Mouse (Mus musculus) gastrocnemius, postnatal 25 days (tissue): ENCODE measurements around the gene Alg9. TPM values are rescaled to one million over a fixed set of nuclear protein-coding genes. Genes with fewer than 3 reads are reported as not detected.

Source experiments
- DNase-seq: peaks from one replicate; pipeline ENCODE4 v3.0.0; 2022
- total RNA-seq, 2 experiments: library from RNA; stranded (reverse); gene quantifications; 1 replicate in 1 of 2; 2 replicates in 1 of 2; pipeline ENCODE4 v1.2.3; 2021

The Alg9 gene
- total RNA-seq, 2 experiments from 2014 or later, result 9.0 to 10.5 TPM

GRCm38 (mm10) chr9:50756711-50757110 is 18.1 kb upstream of the Alg9 start:
- no peak for DNase-seq

- DNase-seq, result no peak
Measured at GRCm38 (mm10) chr9:50761520-50762243, 13.1 kb upstream of the Alg9 start.

- no peak for DNase-seq
Measured at GRCm38 (mm10) chr9:50763331-50763730, 11.5 kb upstream of the Alg9 start.

GRCm38 (mm10) chr9:50767531-50768106 is 7.2 kb upstream of the Alg9 start:
- no peak for DNase-seq

GRCm38 (mm10) chr9:50768107-50769002 is 6.5 kb upstream of the Alg9 start, which contains the start of gene Fdxacb1:
Gene Fdxacb1, plus strand, starts transcription at chr9:50768236.
- DNase-seq, result peak; percentile 96

GRCm38 (mm10) chr9:50770011-50770410 is 4.8 kb upstream of the Alg9 start:
- DNase-seq, result no peak

GRCm38 (mm10) chr9:50774026-50774462 is 775 bp upstream of the Alg9 start:
- no peak for DNase-seq

- no peak for DNase-seq
Measured at GRCm38 (mm10) chr9:50775662-50776126, 875 bp downstream of the Alg9 start.

- no peak for DNase-seq
Measured at GRCm38 (mm10) chr9:50776162-50776760, 1.4 kb downstream of the Alg9 start.

- no peak for DNase-seq
Measured at GRCm38 (mm10) chr9:50782155-50782554, 7.3 kb downstream of the Alg9 start.

- DNase-seq, result no peak
Measured at GRCm38 (mm10) chr9:50795266-50795665, 20.4 kb downstream of the Alg9 start.

- DNase-seq, result no peak
Measured at GRCm38 (mm10) chr9:50796776-50797175, 22.0 kb downstream of the Alg9 start.

- DNase-seq, result no peak
Measured at GRCm38 (mm10) chr9:50797641-50798040, 22.8 kb downstream of the Alg9 start.

GRCm38 (mm10) chr9:50798368-50798767 is 23.5 kb downstream of the Alg9 start:
- DNase-seq, result no peak

- no peak for DNase-seq
Measured at GRCm38 (mm10) chr9:50800985-50801384, 26.2 kb downstream of the Alg9 start.

GRCm38 (mm10) chr9:50803055-50803671 is 28.3 kb downstream of the Alg9 start:
- DNase-seq, result no peak

GRCm38 (mm10) chr9:50808471-50808870 is 33.7 kb downstream of the Alg9 start:
- no peak for DNase-seq

- DNase-seq, result peak; percentile 59
Measured at GRCm38 (mm10) chr9:50809146-50809545, 34.3 kb downstream of the Alg9 start.

GRCm38 (mm10) chr9:50811187-50811586 is 36.4 kb downstream of the Alg9 start:
- DNase-seq, result no peak

- DNase-seq, result no peak
Measured at GRCm38 (mm10) chr9:50811746-50812145, 36.9 kb downstream of the Alg9 start.

- no peak for DNase-seq
Measured at GRCm38 (mm10) chr9:50813796-50814195, 39.0 kb downstream of the Alg9 start.

GRCm38 (mm10) chr9:50815666-50816065 is 40.8 kb downstream of the Alg9 start:
- no peak for DNase-seq
